Mouse (Mus musculus): ENCODE data around the gene Gm9803. TPM values are rescaled to one million over a fixed set of nuclear protein-coding genes. Genes with fewer than 3 reads are reported as not detected.

Gm9803 gene
- polyA plus RNA-seq, 1 experiment from 2014 or later: 15.9 TPM

DNA sequence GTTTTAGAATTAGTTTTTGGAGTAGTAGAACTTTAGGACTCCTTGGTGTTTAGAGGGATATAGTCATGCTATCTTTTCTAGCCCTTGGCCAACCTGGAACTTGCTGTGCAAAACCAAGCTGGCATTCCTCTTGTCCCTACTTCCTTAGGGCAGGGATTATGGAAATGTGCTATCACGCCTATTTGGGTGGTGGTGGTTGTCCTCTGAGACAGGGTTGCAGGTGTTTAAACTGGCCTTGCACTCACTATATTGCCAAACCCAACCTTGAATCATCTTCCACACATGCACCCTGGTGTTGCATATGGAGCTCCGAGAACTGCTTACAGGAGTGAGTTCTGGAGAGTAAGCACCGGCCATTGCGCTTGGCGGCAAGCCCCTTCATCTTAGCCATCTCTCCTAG, 41.9 kb upstream of the Gm9803 start:
- Histone ChIP-seq H3K36me3 (ENCODE audit: control insufficient read depth, insufficient read depth, low read length) (no peaks in the 10 kb centered on the region), H3K9me3 (ENCODE audit: control insufficient read depth, low read length) (no peaks in the 10 kb centered on the region), H3K4me3 (ENCODE audit: low read depth, low read length) (no peak overlapping the region), H3K9ac (ENCODE audit: low read length) (no peak overlapping the region), H3K4me2 (no peak overlapping the region), H3K4me1 (ENCODE audit: control insufficient read depth, insufficient read depth, low read length) (peaks cover 29% of the 10 kb centered on the region), H3K27me3 (ENCODE audit: control insufficient read depth, insufficient read depth, low read length) (no peaks in the 10 kb centered on the region), H3K27ac (ENCODE audit: low read depth, low read length) (no peak overlapping the region)
- DNase-seq (ENCODE audit: low spot score, missing footprints) (no peak), ATAC-seq (ENCODE audit: low FRiP score) (no peak)
- 87% methylated on average over 5 of the region's 5 CpGs for WGBS

DNA sequence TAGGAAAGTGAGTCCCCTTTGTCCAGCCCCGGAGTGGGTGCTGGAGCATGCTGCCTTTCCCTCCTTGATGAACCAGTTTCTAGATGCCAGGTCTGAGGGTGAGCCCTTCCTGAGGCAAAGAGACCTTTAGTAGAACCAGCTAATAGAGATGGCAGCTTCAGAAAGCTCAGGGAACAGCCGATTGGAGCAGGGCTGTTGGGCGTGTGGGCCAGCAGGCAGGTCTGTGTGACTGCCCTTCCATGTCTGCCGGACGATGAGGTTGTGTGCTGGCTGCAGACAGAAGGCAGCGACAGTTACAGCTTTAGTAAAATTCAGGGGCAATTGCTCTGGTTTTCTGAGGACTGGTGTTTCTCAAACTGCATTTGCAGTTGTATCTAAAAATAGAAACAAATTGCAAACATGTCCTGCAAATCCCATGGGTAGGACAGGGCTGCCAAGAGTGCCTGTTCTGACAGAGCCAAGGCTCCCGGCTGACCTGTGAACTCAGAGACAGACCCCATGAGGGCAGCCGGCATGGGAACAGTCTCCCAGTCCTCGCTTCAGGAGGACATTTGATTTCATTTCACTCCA, 40.4 kb upstream of the Gm9803 start:
- Histone ChIP-seq H3K4me3 (ENCODE audit: low read depth, low read length) (no peak overlapping the region), H3K27me3 (ENCODE audit: control insufficient read depth, insufficient read depth, low read length) (no peaks in the 10 kb centered on the region), H3K4me1 (ENCODE audit: control insufficient read depth, insufficient read depth, low read length) (peaks cover 21% of the 10 kb centered on the region), H3K4me2 (no peak overlapping the region), H3K36me3 (ENCODE audit: control insufficient read depth, insufficient read depth, low read length) (no peaks in the 10 kb centered on the region), H3K9me3 (ENCODE audit: control insufficient read depth, low read length) (no peaks in the 10 kb centered on the region), H3K27ac (ENCODE audit: low read depth, low read length) (no peak overlapping the region), H3K9ac (ENCODE audit: low read length) (0 out of 2 replicates have a peak overlapping the region, but pooled peaks have one; percentile 6)
- no peak for ATAC-seq (ENCODE audit: low FRiP score)
- 53% methylated on average over 9 of the region's 9 CpGs for whole genome bisulfite sequencing
- no peak for DNase-seq (ENCODE audit: low spot score, missing footprints)

DNA sequence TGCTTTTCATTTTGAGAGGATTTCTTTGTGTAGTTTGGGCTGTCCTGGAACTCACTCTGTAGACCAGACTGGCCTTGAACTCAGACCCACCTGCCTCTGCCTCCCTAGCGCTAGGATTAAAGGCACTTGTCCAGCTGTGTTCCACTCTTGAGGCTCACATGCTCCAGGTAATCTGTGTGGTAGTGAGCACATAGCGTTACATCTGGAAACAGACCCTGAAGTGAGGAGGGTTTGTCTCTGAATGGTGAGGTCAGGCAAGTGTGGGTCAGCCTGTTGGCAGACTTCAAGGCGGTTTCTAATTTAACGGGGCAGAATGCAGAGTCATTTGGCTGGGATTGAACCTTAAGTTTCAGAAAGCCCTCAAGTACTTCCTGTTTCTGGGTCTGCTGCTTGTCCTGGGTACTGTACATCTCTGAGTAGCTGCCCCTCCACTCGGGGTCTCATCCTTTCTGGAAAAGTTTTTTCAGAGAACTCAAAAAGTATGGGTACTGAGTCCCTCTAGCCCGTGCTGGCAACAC, 38.1 kb upstream of the Gm9803 start:
- peaks cover 14% of the 10 kb centered on the region for H3K4me1 ChIP-seq (ENCODE audit: control insufficient read depth, insufficient read depth, low read length)
- no peak overlapping the region for H3K9ac ChIP-seq (ENCODE audit: low read length)
- no peaks in the 10 kb centered on the region for H3K36me3 ChIP-seq (ENCODE audit: control insufficient read depth, insufficient read depth, low read length)
- no peak for ATAC-seq (ENCODE audit: low FRiP score)
- no peak overlapping the region for H3K4me3 ChIP-seq (ENCODE audit: low read depth, low read length)
- no peak overlapping the region for H3K27ac ChIP-seq (ENCODE audit: low read depth, low read length)
- DNase-seq (ENCODE audit: low spot score, missing footprints): no peak
- H3K27me3 ChIP-seq (ENCODE audit: control insufficient read depth, insufficient read depth, low read length): no peaks in the 10 kb centered on the region
- 89% methylated on average over 6 of the region's 6 CpGs for WGBS
- no peaks in the 10 kb centered on the region for H3K9me3 ChIP-seq (ENCODE audit: control insufficient read depth, low read length)
- H3K4me2 ChIP-seq: no peak overlapping the region

DNA sequence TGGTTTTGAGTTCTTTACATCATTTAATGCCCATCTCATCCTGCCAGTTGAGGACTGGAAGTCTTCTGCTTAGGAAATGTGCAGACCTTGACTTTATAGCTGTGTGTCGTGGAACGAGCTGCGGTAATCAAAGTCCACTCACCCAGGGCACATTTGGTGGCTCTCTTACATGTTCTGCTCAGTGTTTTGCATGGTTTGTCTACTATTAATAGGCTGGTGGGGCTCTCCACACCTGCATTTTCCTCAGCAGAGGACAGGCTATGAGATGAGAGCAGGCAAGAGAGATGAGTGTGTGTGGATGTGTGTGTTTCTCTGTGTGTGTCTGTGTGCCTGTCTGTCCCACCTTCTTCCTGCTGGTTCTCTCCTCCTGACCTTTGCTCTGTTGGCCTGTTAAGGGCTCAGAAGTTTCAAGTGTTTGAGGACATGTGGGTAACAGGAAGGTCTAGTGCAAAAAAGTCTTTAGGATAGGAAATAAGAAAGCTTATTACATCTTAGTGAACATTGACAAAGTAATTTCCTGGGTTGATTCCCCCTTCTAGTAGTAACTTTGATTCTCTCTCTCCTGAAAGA, 36.4 kb upstream of the Gm9803 start:
- 92% methylated on average over 3 of the region's 3 CpGs for WGBS
- peaks cover 4% of the 10 kb centered on the region for H3K4me1 ChIP-seq (ENCODE audit: control insufficient read depth, insufficient read depth, low read length)

DNA sequence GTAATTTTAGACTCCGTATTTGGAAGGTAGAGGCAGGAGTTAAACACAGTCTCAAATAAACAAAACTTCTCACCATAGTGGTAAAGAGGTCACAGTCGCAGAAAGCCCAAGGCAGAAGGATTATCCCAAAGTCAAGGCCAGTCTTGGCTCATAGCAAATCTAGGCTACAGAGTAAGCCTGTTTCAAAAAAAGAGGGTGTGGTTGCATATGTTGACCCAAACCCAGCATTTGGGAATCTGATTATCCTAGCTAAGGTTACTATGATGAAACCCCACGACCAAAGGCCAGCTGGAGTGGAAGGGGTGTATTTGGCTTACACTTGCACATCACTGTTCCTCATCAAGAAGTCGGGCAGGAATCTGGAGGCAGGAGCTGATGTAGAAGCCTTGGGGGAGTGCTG, 35.6 kb upstream of the Gm9803 start:
- WGBS: 80% methylated on average over 4 of the region's 4 CpGs
- no peak overlapping the region for H3K4me2 ChIP-seq

More for the DNA sequence above, 36.4 kb upstream of the Gm9803 start:
- H3K36me3 ChIP-seq (ENCODE audit: control insufficient read depth, insufficient read depth, low read length): no peaks in the 10 kb centered on the region
- no peak overlapping the region for H3K4me2 ChIP-seq
- ATAC-seq (ENCODE audit: low FRiP score): no peak
- H3K27me3 ChIP-seq (ENCODE audit: control insufficient read depth, insufficient read depth, low read length): no peaks in the 10 kb centered on the region
- no peak for DNase-seq (ENCODE audit: low spot score, missing footprints)
- no peaks in the 10 kb centered on the region for H3K9me3 ChIP-seq (ENCODE audit: control insufficient read depth, low read length)
- no peak overlapping the region for H3K4me3 ChIP-seq (ENCODE audit: low read depth, low read length)
- no peak overlapping the region for H3K27ac ChIP-seq (ENCODE audit: low read depth, low read length)
- H3K9ac ChIP-seq (ENCODE audit: low read length): no peak overlapping the region

DNA sequence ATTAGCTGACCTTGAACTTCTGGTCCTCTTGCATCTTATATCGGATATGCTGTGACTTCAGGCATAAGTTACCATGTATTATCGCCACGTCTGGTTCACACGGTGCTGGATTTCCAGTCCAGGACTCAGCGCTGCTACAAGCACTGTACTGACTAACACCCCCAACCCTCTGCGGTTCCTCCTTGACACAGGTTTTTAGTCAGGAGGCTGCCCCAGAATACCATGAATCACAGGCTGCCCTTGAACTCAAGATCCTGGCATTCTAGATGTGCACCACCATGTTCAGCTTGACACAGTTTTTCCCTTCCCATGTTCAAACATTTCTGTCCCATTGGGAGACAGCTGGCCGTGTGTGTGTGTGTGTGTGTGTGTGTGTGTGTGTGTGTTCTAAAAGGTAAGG, 34.7 kb upstream of the Gm9803 start:
- 89% methylated on average over 7 of the region's 7 CpGs for WGBS
- Histone ChIP-seq H3K9ac (ENCODE audit: low read length) (no peak overlapping the region), H3K36me3 (ENCODE audit: control insufficient read depth, insufficient read depth, low read length) (no peaks in the 10 kb centered on the region), H3K4me1 (ENCODE audit: control insufficient read depth, insufficient read depth, low read length) (no peaks in the 10 kb centered on the region), H3K27me3 (ENCODE audit: control insufficient read depth, insufficient read depth, low read length) (no peaks in the 10 kb centered on the region), H3K4me2 (no peak overlapping the region), H3K9me3 (ENCODE audit: control insufficient read depth, low read length) (no peaks in the 10 kb centered on the region), H3K4me3 (ENCODE audit: low read depth, low read length) (no peak overlapping the region), H3K27ac (ENCODE audit: low read depth, low read length) (no peak overlapping the region)
- no peak for DNase-seq (ENCODE audit: low spot score, missing footprints)
- ATAC-seq (ENCODE audit: low FRiP score): no peak

More for the DNA sequence above, 35.6 kb upstream of the Gm9803 start:
- no peak overlapping the region for H3K4me3 ChIP-seq (ENCODE audit: low read depth, low read length)
- no peaks in the 10 kb centered on the region for H3K27me3 ChIP-seq (ENCODE audit: control insufficient read depth, insufficient read depth, low read length)
- H3K4me1 ChIP-seq (ENCODE audit: control insufficient read depth, insufficient read depth, low read length): peaks cover 4% of the 10 kb centered on the region
- no peak for ATAC-seq (ENCODE audit: low FRiP score)
- DNase-seq (ENCODE audit: low spot score, missing footprints): no peak
- no peaks in the 10 kb centered on the region for H3K9me3 ChIP-seq (ENCODE audit: control insufficient read depth, low read length)
- no peak overlapping the region for H3K9ac ChIP-seq (ENCODE audit: low read length)
- H3K27ac ChIP-seq (ENCODE audit: low read depth, low read length): no peak overlapping the region
- no peaks in the 10 kb centered on the region for H3K36me3 ChIP-seq (ENCODE audit: control insufficient read depth, insufficient read depth, low read length)

DNA sequence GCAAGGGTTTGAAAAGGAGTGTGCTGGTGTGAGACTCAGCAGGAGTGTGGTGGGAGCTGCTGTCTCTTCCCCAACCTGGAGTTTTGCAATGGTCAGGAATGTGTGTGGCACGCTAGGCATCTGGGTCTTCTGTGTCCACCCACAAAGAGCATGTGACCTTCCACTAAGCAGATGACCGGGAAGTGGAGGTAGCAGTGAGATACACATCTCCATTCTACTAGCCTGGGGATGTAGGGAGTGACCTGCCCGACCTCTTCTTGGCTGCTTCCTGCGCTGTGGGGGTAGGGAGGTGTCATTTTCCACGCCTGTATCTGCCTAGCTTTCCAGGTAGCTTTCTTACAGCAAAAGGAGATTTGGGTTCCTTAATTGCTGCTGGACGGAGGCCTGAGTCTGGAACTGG, 34.3 kb upstream of the Gm9803 start:
- no peak for DNase-seq (ENCODE audit: low spot score, missing footprints)
- no peaks in the 10 kb centered on the region for H3K27me3 ChIP-seq (ENCODE audit: control insufficient read depth, insufficient read depth, low read length)
- ATAC-seq (ENCODE audit: low FRiP score): no peak
- H3K36me3 ChIP-seq (ENCODE audit: control insufficient read depth, insufficient read depth, low read length): peaks cover 2% of the 10 kb centered on the region; the same call in 1 of the 2 replicates
- no peak overlapping the region for H3K27ac ChIP-seq (ENCODE audit: low read depth, low read length)
- H3K4me2 ChIP-seq: no peak overlapping the region
- WGBS: 68% methylated on average over 6 of the region's 6 CpGs
- H3K9ac ChIP-seq (ENCODE audit: low read length): no peak overlapping the region
- H3K4me1 ChIP-seq (ENCODE audit: control insufficient read depth, insufficient read depth, low read length): no peaks in the 10 kb centered on the region
- H3K9me3 ChIP-seq (ENCODE audit: control insufficient read depth, low read length): no peaks in the 10 kb centered on the region
- H3K4me3 ChIP-seq (ENCODE audit: low read depth, low read length): no peak overlapping the region

DNA sequence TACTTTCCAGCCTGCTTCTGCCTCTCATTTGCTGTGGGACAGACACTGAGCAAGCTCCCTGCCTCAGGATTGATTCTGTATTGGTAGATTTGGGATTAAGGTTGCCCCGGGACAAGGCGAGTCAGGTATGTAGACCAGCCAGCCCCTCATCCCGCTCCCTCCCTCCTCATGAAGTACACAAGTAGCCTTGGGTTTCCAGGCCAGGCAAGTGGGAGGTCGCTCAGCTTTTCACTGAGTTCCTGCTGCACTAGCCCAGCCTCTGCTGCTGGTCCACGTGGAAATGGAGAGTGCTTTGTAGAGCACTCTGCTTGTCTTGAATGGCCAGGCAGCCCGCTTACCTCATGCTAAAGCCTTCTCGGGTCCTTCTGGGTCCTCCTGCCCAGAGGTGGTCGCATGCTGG, 33.9 kb upstream of the Gm9803 start:
- no peak overlapping the region for H3K27ac ChIP-seq (ENCODE audit: low read depth, low read length)
- H3K4me3 ChIP-seq (ENCODE audit: low read depth, low read length): no peak overlapping the region
- H3K9ac ChIP-seq (ENCODE audit: low read length): no peak overlapping the region
- no peak overlapping the region for H3K4me2 ChIP-seq
- H3K9me3 ChIP-seq (ENCODE audit: control insufficient read depth, low read length): no peaks in the 10 kb centered on the region
- WGBS: 73% methylated on average over 8 of the region's 8 CpGs
- H3K27me3 ChIP-seq (ENCODE audit: control insufficient read depth, insufficient read depth, low read length): no peaks in the 10 kb centered on the region
- no peaks in the 10 kb centered on the region for H3K4me1 ChIP-seq (ENCODE audit: control insufficient read depth, insufficient read depth, low read length)
- no peak for DNase-seq (ENCODE audit: low spot score, missing footprints)
- ATAC-seq (ENCODE audit: low FRiP score): no peak
- peaks cover 5% of the 10 kb centered on the region for H3K36me3 ChIP-seq (ENCODE audit: control insufficient read depth, insufficient read depth, low read length)

DNA sequence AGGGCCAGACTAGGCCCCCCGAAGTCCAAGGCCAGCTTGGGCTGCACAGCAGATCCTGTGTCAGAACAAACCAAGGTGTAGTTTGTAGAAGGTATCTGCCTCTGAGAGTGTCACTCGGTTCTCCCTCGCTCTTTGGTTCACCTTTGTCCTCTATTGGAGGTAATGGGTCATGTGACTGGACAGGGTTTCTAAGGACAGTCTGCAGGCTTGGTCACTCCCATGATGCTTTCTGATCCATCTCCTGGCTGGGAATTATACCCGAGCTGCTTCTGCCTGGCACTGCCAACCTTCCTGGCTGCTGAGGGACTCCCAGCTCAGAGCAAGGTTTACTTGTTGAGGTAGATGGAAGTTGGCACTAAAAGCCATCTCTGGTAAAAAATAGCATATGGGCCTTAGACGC, 33.0 kb upstream of the Gm9803 start:
- Histone ChIP-seq H3K36me3 (ENCODE audit: control insufficient read depth, insufficient read depth, low read length) (peaks cover 7% of the 10 kb centered on the region), H3K9ac (ENCODE audit: low read length) (no peak overlapping the region), H3K9me3 (ENCODE audit: control insufficient read depth, low read length) (no peaks in the 10 kb centered on the region), H3K4me2 (no peak overlapping the region), H3K4me3 (ENCODE audit: low read depth, low read length) (no peak overlapping the region), H3K27me3 (ENCODE audit: control insufficient read depth, insufficient read depth, low read length) (no peaks in the 10 kb centered on the region), H3K4me1 (ENCODE audit: control insufficient read depth, insufficient read depth, low read length) (no peaks in the 10 kb centered on the region), H3K27ac (ENCODE audit: low read depth, low read length) (no peak overlapping the region)
- 89% methylated on average over 5 of the region's 5 CpGs for WGBS
- ATAC-seq (ENCODE audit: low FRiP score): no peak
- no peak for DNase-seq (ENCODE audit: low spot score, missing footprints)

All from midbrain, embryonic 11.5 days (tissue).